Mouse (Mus musculus) liver, embryonic 11.5 days (tissue): Measurements from ENCODE around the gene Nxt2. TPM values are rescaled to one million over a fixed set of nuclear protein-coding genes. Genes with fewer than 3 reads are reported as not detected.

ENCODE experiments used
- ATAC-seq: fragments of 200-750 bp; cut with Nextera tagmentation; replicated peaks from 2 replicates; pipeline ENCODE4 v1.8.0; 2017; ENCODE audit warnings: moderate number of reproducible peaks, mild to moderate bottlenecking, moderate TSS enrichment, moderate library complexity; ENCODE audit not compliant: low FRiP score
- DNase-seq: peaks from one replicate; pipeline ENCODE4 v3.0.0-alpha.2; 2017; ENCODE audit warnings: low spot score
- H3K27ac ChIP-seq: fragments of 300-500 bp; sonication (generic); 2 replicates; pipeline ENCODE4 v1.5.1; 2014; ENCODE audit warnings: mild to moderate bottlenecking, low read depth, low read length, control low read depth
- H3K27me3 ChIP-seq: fragments of 300-500 bp; sonication (generic); replicated peaks from 2 replicates; pipeline ENCODE4 v1.6.1; 2014; ENCODE audit warnings: low read length, mixed read lengths; ENCODE audit not compliant: control insufficient read depth, insufficient read depth
- H3K36me3 ChIP-seq: fragments of 300-500 bp; sonication (generic); 2 replicates; pipeline ENCODE4 v1.6.1; 2014; ENCODE audit warnings: mild to moderate bottlenecking, low read length, moderate library complexity, mixed read lengths; ENCODE audit not compliant: control insufficient read depth, insufficient read depth
- H3K4me1 ChIP-seq: fragments of 300-500 bp; sonication (generic); replicated peaks from 2 replicates; pipeline ENCODE4 v1.6.1; 2014; ENCODE audit warnings: low read length, mixed read lengths; ENCODE audit not compliant: control insufficient read depth, insufficient read depth
- H3K4me2 ChIP-seq: fragments of 300-500 bp; sonication (generic); 2 replicates; pipeline ENCODE4 v1.6.1; 2014; ENCODE audit warnings: mild to moderate bottlenecking, control low read depth, moderate library complexity
- H3K4me3 ChIP-seq: fragments of 300-500 bp; sonication (generic); 2 replicates; pipeline ENCODE4 v1.5.1; 2014; ENCODE audit warnings: low read depth, low read length, control low read depth
- H3K9ac ChIP-seq: fragments of 300-500 bp; sonication (generic); 2 replicates; pipeline ENCODE4 v1.6.1; 2014; ENCODE audit warnings: low read depth, low read length, control low read depth
- H3K9me3 ChIP-seq: fragments of 300-500 bp; sonication (generic); 2 replicates; pipeline ENCODE4 v1.6.1; 2016; ENCODE audit warnings: low read length, inconsistent platforms, mixed read lengths; ENCODE audit not compliant: control insufficient read depth
- WGBS: fragments of 180-500 bp; shearing (Covaris S2); extraction: QIAGEN DNeasy Blood & Tissue Kit; methylation state at CpG from one replicate; pipeline ENCODE4 v1.1.7; 2014; 5-methylcytosine and 5-hydroxymethylcytosine counted together
- polyA plus RNA-seq: library from polyadenylated mRNA; unstranded; fragments of >200 nt; fragmentation: Nextera tagmentation; extraction: Ambion mirVana; gene quantifications from 2 replicates; pipeline ENCODE4 v1.2.1, GENCODE M21; 2014

The Nxt2 gene
- polyA plus RNA-seq, 1 experiment from 2014 or later, result 9.8 TPM

- Histone ChIP-seq H3K4me1 (no peaks in the 10 kb centered on the region), H3K4me3 (no peak overlapping the region), H3K27ac (no peak overlapping the region), H3K9ac (no peak overlapping the region), H3K4me2 (no peak overlapping the region), H3K27me3 (peaks cover 5% of the 10 kb centered on the region), H3K36me3 (no peaks in the 10 kb centered on the region), H3K9me3 (no peaks in the 10 kb centered on the region)
- 57% methylated on average over 3 of the region's 3 CpGs for WGBS
- ATAC-seq (no peak), DNase-seq (no peak)
These were observed 50.0 kb downstream of the Nxt2 start for GRCm38 (mm10) chrX:142276573-142276972.

DNA sequence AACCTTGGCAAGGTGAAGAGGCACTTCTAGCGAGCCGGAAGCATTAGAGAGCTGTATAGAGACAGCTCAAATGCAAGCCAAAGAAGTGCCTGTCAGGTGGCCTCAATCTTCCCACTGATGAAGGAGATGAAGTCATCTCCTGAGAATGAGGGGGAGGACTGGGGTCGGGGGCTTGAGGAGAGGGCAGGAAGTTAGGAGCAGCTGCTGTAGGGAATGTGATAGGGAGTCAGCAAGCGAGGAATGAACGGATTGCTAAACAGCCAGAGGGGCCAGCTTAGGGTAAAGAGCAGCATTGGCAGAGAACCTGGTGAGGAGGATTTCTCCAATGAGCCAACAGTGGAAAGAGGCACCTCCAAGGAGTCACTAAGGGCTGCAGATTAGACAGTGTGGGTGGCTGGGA, 59.3 kb downstream of the Nxt2 start:
- ATAC-seq, result no peak
- H3K4me3 ChIP-seq, result no peak overlapping the region
- no peaks in the 10 kb centered on the region for H3K4me1 ChIP-seq
- H3K27me3 ChIP-seq, result 0 out of 2 replicates have a peak, but pooled peaks cover 4% of the 10 kb centered on the region
- DNase-seq, result no peak
- H3K9me3 ChIP-seq, result no peaks in the 10 kb centered on the region
- 42% methylated on average over 5 of the region's 5 CpGs for WGBS
- H3K27ac ChIP-seq, result no peak overlapping the region
- no peaks in the 10 kb centered on the region for H3K36me3 ChIP-seq
- no peak overlapping the region for H3K9ac ChIP-seq
- H3K4me2 ChIP-seq, result no peak overlapping the region

Other genes starting within 250 kb of the Nxt2 start
- not detected in 2 replicates for gene Gucy2f, start 29.8 kb upstream of the Nxt2 start, polyA plus RNA-seq
- gene Kcne1l, start 79.5 kb downstream of the Nxt2 start, polyA plus RNA-seq, result 4.3 and 4.4 TPM in 2 replicates
- 19.8 and 23.5 TPM in 2 replicates for gene Acsl4, start 163.8 kb downstream of the Nxt2 start, polyA plus RNA-seq